Mouse (Mus musculus) activated CD4-positive, CD25-positive, alpha-beta regulatory T cell, adult 4 months (primary cell): Measurements from ENCODE around the gene Rraga. TPM values are rescaled to one million over a fixed set of nuclear protein-coding genes. Genes with fewer than 3 reads are reported as not detected.

Experiments used
- ATAC-seq: one replicate; pipeline ENCODE4 v1.8.0; 2017
- polyA plus RNA-seq, 2 experiments: library from polyadenylated mRNA; unstranded; fragments of 100-300 nt; shearing (Covaris generic); gene quantifications; one replicate each; pipeline ENCODE4 v1.2.1; 2017

The Rraga gene
- polyA plus RNA-seq: 10 to 100 TPM; 35.9 to 59.0 TPM

DNA sequence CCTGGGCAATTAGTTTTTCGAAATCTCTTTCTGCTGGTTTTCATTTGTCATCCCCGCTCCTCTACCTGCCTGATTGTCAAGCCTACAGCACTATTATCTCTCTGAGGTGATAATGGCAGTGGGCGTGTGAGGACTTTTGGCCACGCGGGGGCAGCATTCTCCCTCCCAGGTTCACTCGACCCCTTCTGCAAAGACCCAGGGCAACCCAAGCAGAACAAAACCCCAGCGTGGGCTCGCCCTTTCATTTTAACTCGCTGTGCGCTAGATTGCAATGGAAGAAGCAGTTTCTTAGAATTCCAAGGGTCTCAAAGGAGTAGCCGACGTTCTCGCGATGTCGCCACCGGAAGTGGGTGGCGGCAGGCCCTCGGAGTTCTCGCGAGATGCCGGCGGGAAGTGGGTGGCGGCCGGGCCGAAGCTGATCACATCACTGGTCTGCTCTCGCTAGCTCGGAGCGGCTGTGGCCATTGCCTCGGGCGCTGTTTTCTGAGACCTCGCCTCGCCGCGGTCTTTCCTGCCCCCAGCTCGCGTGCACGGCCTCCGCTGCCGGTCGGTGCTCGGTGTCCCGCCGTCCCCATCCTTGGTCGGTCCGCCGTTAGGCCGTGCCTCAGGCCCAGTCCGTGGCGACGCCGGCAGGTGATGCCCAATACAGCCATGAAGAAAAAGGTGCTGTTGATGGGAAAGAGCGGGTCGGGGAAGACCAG lies at the start of gene Rraga:
Gene Rraga, plus strand, starts transcription at position 386 of the 701 bp plus-strand sequence.
- peak; percentile 95 for ATAC-seq

DNA sequence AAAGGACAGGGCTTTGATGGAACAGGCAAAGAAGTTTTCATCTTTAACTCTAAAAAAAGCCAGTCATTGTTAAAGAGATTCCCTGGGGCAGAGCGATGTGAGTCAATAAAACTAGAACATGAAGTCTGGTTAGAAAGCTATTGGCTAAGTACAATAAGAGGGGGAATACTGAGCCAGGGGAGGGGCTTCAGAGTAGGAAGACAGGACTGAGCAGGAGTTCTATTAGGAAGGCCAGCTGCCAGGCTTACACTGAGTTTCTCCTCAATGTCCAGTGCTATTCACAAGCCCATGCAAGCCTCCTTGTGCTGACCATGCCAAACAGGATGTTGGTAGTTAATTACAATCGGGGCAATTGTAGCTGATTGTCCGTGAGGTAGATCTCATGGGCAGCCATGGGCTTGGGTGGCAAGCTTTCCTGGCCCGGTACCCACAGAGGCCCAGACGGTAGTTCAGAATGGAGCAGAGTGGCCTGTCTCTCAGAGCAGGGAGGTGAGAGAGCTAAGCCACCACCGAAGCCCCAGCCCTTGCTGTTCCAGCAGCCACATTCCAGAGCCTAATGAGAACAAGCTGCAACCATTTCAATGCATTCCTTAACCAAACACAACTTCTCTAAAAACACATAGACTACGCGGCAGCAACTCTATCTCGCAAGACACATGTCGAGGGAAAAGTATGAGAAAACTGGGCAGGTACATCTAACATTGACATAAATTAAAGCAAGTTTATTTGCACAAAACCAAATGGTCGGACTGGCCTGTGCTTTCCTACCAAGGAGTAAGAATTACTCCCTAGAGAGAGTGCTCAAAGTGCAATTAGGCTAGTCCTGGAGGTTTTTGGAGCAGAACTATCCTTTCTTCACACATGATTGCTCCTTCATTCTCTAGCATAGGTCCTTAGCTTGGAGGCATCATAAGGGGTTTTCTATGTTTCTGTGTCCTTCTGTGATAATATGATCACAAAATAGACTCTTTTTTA lies 48.0 kb upstream of the Rraga start:
- ATAC-seq: no peak

DNA sequence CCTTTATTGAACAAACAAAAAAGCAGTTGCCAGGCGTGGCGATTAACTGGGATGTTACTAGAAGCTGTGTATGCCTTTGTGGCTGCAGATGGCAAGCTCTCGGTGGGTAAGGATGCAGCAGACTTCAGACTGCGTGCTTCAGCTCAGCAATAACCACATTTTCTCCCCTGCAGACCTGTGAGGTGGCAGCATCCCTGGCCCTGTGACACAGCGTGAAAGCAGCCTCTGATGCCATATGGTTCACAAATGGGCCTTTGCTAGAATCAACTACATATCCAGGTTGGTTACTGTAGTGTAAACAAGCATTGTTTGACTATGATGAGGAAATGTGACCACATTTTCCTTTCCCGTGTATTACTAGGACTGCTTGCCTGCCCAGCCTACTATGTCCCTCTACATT lies 46.3 kb upstream of the Rraga start:
- ATAC-seq: no peak

DNA sequence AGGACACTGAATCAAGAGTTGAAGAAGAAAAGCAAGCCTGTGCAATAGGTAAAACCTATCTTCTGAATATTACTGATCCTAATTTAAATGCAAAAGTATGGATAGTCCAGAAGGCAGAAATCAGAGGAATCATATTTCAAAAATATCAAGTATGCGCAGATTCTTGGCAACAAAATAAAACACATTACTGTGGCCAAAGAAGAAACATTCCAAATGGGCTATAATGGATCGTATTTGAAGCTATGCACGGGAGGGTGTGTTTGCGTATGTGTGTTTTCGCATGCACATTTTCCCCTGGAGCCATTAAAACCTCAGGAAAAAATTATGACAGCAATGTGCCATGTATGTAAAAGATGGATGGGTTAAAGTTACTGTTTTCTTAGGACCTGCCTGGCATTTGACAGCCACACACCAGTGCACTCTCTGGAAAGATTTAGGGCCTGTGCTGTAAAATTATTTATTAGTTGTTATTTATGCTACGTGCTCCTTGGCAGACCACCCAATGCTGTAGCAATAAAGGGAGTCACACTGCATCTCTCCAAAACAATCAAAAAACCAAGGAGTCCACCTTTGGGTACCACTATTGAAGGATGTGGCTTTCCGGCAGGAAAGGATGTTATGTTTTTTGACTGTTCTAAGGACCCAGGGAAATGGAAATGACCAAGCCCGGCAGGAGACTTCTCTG lies 41.9 kb upstream of the Rraga start:
- ATAC-seq: no peak

DNA sequence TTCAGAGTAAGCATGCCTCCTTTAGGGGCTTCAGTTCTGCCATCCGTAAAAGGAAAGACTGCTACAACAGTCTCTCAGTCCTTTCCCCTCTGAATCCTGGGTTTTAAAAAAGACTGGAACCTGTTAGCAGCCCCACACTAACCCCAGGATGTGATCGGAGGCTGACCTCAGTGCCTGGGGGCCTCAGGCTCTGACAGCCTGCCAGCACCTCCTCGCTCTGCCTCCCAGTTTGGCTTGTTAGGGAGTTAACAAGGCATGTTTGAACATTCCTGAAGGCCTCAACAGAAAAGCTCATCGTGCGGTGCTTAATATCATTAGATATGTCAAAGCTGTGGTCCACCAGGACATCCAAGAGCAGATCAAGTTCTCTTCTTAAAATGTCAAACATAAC lies 41.4 kb upstream of the Rraga start:
- ATAC-seq: no peak

DNA sequence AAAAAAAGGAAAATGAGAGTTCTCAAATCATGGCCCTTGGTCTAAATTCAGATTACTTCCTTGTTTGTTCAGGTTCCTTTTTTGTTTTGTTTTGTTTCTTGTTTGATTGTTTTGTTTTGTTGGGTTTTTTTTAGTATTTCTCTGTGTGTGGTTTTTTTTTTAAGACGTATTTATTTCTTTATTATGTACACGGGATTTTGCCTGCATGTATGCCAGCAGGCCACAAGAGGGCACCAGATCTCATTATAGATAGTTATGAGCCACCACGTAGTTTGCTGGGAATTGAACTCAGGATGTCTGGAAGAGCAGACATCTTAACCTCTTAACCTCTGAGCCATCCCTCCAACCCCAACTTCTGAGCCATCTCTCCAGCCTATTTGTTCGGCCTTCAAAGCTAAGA lies 37.5 kb upstream of the Rraga start:
- ATAC-seq: peak; percentile 57

DNA sequence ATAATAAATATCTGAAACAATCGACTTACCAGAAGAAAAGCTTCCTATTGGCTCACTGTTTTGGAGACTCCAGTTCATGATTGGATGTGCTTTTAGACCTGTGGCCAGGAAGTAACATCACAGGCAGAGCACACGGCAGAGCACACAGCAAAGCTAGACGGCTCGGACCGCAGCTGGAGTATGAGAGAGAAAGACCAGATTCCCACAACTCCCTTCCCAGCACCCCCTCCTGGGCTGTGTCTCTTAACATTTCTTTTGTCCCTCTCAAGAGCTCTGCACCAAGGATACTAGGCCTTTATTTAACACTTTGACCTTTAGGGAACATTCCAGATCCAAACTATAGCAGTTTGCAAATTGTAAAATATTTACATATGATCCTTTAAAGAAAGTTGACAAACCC lies 36.5 kb upstream of the Rraga start:
- ATAC-seq: no peak

DNA sequence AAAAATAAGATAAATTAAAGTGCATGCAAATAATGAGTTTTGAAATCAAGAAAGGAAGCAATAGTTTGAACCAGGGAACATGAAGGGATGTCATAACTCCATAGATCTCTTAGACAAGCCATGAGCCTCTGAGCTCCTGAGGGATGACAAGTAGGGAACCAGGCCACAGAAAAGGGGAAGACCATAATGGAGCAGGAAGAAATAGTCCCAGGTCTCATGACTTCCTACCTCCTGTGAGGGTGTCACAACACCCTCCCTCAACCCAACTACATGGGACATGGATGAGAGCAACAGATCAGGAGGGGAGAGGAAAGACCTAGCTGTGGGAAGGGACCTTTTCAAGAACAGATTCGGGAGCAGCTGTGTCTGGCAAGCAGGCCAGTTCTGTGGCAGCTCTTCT lies 33.9 kb upstream of the Rraga start:
- ATAC-seq: no peak

DNA sequence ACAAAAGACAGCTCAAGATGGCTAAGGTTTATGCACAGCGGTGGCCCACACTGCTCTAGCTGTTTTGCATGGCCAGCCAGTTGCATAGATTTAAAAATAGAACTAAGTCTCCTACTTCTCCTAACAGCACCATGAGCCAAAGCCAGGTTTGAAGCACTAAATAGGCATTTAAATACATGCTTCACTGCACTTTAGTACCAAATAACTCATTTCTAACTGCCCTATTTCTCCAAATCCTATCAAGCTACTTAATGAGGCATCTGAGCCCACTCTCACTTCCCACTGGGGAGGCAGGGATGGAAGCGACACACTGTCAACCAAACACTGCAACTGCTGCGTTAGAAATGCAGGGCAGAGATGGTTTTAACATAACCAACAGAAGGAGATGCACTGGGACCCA lies 31.5 kb upstream of the Rraga start:
- ATAC-seq: no peak

DNA sequence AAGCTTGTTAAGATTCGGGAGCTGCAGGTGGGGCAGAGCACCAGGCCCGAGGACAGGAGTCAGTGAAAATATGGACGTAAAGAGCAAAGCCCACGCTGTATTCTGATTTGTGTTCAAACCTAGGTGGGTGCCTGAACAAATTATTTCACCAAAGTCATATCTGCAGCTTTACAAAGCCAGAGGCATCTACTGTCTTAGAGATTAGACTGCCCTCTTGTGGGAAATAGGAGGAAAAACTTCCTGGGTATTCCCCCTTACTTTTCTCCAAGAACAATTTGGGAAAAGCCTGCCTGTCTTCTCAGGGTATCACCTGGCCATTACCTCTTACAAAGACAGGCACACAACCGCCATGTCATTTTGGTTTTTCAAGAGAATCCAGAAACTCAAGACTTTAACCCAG lies 29.9 kb upstream of the Rraga start:
- ATAC-seq: no peak

DNA sequence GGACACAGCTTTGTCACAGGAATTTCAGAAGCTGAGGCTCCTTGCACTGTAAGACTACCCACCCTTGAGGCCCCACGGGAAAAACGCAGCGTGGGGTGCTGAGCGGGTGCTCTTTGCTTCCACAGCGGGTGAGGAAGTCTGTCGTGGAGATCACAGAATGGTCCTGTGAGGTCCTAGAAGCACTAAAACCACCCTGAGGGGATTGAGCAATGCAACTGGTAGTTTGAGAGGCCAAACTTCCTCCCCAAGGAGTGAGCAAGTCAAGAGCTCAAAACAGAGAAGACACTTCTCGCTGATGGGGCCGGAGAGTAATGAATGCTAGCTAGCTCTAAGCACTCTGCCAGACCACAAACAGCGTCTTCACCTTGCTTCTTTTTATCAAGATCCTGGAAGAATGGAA lies 27.1 kb upstream of the Rraga start:
- no peak for ATAC-seq

DNA sequence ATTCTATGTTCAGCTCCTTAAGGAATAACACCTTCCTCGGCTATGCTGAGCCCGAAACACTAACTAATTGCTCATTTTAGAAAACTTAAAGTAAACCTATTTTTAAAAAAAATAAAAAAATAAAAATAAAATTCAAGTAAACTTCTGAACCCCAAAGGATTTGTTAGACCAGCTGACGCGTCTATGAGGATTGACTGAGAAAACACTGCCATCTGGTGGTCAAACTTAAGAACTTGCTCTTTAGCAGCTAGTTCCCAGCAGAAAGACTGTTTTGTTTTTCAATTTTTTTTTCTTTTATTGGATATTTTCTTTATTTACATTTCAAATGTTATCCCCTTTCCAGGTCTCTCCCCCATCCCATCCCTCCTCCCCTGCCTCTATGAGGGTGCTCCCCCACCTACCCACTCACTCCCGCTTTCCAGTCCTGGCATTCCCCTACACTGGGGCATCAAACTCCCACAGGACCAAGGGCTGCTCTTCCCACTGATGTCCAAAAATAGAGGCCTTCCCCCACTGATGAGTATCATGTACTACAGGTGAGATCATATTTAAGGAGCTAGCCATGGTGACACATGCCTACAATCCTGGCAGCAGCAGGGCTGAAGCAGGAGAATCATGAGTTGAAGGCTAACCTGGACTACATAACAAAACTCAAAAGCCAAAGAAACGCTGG lies 20.3 kb upstream of the Rraga start:
- peak; percentile 75 for ATAC-seq

DNA sequence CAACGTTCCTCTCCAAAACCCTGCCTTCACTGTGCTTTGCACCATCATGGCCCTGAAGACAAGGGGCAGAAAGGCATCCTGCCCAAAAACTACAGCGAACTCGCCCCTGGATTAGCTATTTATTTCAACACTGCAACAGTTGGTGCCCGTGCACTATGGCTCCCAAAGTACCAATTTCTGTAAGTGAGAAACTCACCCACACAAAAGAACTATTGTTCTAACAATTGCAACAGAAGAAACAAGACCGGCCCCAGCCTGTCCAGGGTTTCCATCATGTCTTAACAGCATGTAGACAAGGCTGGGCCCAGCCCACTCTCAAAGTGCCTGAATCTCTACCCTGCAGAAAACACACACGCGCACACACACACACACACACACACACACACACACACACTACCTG lies 18.1 kb upstream of the Rraga start:
- no peak for ATAC-seq

DNA sequence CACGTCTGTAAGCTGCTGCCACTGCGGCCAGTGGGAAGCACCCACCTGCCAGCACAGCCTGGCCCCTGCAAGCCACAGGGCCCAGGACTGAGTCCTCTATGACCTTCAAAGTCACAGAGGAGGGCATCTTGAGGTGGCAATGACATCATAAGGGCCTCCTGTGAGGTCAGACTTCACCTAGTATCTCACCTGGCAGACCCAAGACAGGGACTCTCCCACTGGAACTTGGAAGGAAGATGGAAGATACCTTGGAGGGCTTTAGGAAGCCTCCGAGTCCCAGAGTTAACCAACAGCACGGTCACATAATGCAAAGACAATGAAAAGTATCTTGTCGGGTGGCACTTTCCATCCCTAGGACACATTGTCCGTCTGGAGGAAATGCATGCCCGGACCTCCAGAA lies 17.2 kb upstream of the Rraga start, which contains the start of gene Saxo1:
Gene Saxo1, minus strand, starts transcription at position 101 of the 400 bp plus-strand sequence.
- no peak for ATAC-seq

DNA sequence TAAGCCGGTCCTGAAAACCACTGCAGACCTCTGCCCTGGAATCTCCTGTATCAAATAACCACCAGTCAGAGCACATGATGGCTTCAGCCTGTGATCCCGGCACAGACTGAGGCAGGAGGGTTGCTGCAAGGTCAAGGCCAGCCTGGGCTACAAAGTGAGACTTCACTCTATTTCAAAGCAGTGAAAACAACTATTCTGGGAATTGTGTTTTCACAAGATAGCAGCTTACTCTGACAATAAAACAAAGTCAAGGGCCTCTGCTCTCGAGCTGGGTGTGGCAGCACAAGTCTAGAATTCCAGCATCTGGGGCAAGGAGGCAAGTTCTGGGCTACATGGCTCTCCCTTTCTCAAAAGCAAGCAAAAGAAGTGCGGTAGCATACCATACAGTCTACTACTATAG lies 16.5 kb upstream of the Rraga start:
- ATAC-seq: no peak

DNA sequence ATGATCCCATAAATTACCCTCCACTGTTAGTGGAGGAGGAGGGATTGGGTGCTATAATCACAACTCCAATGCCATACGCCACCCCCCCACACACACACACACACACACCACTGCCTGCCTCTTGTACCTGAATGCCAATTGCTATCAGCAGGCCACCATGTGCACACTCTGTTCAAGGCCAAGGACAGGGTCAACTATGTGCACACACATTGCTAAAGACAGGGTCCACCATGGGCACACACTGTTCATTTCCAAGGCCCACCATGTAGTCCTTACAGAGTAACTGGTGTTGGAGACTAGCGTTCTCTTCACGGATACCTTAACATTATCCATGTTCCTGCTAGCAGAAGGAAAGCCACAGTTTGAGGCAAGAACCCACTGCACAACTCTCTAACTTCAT lies 14.4 kb upstream of the Rraga start:
- no peak for ATAC-seq

DNA sequence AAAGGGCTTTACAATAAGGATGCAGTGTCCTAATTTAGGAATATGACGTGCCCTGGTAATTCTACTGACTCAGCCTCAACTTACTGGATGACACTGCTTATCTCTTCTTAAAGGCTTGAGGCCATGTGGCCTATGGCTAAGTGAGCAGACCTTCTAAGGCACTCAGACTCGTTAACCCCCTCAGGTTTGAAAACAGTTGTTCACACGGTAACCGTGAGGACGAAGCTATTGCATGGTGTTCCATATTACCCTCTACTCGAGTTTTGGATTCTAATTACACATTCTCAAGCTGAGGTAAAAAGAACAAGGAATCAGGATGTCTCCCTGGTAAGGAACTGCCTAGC lies 557 bp upstream of the Rraga start:
- ATAC-seq: peak; percentile 4

DNA sequence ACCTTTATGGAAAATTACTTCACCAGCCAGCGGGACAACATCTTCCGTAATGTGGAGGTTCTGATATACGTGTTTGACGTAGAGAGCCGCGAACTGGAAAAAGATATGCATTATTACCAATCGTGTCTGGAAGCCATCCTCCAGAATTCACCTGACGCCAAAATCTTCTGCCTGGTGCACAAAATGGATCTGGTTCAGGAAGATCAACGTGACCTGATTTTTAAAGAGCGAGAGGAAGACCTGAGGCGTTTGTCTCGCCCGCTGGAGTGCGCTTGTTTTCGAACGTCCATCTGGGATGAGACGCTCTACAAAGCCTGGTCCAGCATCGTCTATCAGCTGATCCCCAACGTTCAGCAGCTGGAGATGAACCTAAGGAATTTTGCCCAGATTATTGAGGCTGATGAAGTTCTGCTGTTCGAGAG lies 663 bp downstream of the Rraga start:
- peak; percentile 3 for ATAC-seq

DNA sequence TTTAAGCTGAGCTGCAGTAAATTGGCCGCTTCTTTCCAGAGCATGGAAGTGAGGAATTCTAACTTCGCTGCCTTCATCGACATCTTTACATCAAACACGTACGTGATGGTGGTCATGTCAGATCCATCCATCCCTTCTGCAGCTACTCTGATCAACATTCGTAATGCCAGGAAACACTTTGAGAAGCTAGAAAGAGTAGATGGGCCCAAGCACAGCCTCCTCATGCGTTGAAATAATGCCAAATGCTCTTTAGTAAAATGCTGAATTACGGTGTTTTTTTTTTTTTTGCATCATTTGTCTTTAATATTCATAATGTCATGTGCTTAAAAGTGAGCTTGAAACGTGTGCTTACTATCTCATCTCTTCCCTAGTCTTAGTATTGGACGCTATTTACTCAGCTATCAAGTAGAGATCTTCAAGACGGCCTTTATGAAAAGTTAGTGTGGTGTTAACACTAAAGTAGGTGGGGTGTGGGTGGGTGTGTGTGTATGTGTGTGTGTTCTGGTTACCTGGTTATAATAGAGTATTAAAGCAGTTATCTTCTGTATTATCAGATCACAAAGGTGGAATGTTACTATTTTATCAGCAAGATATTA lies 1.3 kb downstream of the Rraga start:
- no peak for ATAC-seq

DNA sequence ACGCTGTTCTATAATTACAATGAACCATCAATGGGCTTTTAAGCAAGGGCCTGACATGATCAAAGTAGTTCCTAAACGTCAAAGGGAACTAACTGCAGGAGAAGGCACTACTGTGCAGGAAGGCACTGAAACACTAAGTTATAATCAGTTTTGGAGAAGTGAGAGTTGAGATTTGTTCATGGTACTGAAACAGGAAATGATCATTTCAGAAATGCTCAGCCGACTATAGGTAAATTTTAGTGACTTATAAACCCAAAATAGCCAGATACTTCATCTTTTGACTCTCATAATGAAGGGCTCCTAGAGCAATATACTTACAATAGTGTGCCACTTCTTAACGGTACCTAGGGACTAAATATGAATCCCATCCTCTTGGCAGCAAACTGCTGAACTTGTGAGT lies 4.6 kb downstream of the Rraga start:
- no peak for ATAC-seq

DNA sequence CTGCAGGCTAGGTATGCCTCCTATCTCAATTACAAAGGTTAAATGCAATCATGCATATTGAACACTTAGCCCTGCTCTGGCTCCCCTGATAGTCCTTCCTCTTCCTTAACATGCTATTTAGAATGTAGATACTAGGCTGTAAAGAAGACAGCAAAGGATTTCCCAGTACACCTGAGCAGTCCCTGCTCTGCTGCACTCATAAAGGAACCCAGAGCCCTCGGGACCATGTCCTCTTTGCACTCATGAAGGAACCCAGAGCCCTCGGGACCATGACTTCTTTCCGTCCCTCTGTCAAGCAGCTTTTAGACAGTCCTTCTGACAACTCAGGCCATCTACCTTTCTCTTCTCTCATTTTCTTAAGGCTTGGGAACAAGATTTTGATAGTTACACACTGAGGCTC lies 5.1 kb downstream of the Rraga start:
- ATAC-seq: no peak

DNA sequence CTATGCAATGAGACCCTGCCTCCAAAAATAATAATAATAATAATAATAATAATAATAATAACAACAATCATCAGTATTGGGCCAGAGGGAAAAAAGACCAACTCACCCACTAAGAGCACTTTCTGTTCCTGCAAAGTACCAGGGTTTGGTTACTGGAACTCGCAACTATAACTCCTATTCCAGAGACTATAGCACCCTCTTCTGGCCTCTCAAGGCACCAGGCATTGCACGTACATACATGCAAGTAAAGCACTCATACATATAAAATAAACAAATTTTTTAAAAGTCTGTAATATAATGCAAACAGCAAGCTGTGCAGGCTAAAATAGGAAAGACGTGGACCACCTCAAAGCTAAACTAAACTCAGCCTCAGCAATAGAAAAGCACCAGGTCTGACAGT lies 12.8 kb downstream of the Rraga start:
- ATAC-seq: no peak
